Mouse (Mus musculus) thymus, postnatal 10 days (tissue): ENCODE measurements around the gene Ccdc142.

ENCODE experiments used
- DNase-seq, 2 experiments: peaks; one replicate each; pipeline ENCODE4 v3.0.0; 2021; ENCODE audit warnings: low spot score in 2 of 2

The Ccdc142 gene

GRCm38 (mm10) chr6:83140044-83140443, 38.6 kb downstream of the Ccdc142 start:
- no peak for DNase-seq

DNA sequence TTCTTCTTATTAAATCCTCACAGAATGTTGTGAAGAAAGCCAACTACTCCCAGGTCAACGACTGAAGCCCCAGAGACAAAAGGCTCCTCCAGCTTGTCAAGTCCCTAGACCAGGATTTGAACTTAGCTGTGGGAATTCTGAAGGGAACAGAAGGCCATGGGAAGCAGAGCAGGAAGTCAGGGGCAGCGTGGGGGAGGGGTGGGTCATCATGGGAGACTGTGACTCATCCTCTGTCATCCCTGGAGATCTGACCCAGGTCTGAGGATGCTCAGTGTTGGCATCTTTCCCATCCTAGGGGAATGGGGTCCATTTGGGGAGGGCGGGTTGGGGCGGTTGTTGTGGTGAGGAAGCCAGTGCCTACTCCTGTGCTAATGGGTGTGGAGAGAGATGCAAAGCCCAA, 40.2 kb downstream of the Ccdc142 start:
- no peak for DNase-seq

DNA sequence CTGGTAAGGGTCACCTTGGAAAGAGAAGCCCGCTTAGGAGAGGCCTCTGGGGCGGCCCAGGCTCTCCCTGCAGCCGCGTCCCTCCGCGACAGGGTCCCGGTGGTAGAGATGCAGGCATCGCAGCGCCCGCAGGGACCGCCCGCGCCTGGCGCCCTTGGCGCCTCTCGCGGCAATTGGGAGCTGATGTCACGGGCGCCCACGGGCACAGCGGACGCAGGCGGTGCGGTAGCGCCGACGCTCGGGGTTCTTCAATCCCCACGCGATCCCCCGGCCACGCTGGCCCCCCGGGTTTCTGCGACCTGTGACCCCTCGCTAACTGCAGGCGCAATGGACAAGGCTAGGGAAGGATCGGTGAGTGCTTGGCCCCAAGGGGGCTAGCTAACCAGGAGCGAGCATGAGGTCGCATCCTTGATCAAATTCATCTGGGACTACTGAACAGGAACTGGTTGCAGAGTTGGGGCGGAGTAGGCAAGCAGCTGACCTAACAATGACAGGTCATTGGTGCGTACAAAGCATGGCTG, 40.9 kb downstream of the Ccdc142 start:
- no peak for DNase-seq

DNA sequence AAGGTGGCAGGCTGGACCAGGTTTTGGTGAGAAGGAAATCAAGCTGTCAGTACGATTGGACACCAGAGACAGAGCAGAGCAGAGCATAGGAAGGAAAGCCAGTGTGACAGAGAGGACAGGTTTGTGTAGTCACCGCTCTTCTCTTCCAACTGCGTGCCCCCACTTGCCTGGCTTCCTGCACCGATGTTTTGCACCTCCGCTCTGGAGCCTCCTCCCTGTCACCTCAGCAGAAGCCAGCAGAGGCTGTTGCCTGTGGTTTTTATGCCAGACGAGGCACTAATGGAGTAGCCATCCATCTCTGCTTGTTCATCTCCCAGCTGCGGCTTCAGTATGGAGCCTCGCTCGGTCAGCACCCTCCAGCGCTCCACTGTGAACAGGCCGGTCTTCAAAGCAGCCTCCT, 41.5 kb downstream of the Ccdc142 start:
- DNase-seq, result no peak

DNA sequence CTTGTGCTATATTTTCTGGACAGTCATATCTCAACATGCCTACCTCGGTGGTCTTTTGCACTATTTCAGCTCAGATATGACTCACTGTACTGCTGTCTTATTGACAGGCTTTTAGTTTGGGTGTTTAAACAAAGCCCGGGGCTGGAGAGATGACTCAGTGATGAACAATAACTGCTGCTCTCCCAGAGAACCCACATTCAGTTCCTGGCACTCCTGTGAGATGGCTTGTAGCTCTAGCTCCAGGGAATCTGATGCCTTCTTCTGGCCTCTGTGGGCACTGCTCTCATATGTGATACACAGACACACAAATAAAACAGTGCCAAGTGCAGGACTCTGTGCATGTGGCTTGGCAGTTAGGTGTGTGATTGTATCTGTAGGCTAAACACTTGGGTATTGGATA, 43.8 kb downstream of the Ccdc142 start:
- DNase-seq, result no peak

DNA sequence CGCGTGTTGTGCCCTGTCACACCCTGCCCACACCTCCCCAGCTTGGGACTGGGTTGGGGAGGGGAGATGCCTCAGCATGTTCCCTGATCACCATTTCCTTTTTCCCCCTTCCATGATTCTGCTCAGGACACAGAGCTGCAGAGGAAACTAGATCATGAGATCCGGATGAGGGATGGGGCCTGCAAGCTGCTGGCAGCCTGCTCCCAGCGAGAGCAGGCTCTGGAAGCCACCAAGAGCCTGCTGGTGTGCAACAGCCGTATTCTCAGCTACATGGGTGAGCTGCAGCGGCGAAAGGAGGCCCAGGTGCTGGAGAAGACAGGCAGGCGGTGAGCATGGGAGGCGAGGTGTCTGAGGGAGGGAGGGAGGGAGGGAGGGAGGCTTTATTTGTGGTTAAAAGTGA, 44.4 kb downstream of the Ccdc142 start:
- no peak for DNase-seq

GRCm38 (mm10) chr6:83147280-83147679, 45.9 kb downstream of the Ccdc142 start:
- no peak for DNase-seq

DNA sequence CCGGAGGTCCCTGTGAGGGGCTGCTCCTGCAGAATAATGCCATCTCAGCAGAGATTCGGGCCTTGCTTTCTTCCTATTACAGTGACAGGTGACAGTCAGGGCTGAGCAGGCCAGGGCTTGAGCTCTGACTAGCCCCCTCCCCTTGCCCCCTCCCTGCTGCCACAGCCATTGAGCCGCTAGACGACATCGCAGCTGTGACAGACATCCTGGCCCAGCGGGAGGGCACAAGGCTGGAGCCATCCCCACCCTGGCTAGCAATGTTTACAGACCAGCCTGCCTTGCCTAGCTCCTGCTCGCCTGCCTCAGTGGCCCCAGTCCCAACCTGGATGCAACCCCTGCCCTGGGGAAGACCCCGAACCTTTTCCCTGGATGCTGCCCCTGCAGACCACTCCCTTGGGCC, 50.3 kb downstream of the Ccdc142 start:
- DNase-seq, result no peak

DNA sequence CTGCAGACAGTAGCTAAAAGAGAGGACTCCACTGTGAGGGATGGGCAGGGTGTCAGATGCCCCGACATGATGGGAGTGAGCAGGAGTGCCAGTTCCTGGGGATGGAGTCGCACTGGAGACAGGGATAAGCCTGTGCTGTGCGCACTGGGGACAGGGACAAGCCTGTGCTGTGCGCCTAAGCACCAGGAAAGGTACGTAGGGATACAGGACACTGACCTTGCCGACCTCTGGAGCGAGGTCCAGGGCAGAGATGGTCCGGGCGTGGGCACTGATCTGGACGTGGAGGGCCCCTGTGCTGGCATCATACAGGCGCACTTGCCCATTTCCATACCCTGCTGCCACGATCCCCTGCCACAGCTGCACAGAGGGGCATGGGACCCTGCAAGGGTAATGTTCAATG, 51.6 kb downstream of the Ccdc142 start:
- no peak for DNase-seq

GRCm38 (mm10) chr6:83153485-83153884, 52.1 kb downstream of the Ccdc142 start:
- no peak for DNase-seq

DNA sequence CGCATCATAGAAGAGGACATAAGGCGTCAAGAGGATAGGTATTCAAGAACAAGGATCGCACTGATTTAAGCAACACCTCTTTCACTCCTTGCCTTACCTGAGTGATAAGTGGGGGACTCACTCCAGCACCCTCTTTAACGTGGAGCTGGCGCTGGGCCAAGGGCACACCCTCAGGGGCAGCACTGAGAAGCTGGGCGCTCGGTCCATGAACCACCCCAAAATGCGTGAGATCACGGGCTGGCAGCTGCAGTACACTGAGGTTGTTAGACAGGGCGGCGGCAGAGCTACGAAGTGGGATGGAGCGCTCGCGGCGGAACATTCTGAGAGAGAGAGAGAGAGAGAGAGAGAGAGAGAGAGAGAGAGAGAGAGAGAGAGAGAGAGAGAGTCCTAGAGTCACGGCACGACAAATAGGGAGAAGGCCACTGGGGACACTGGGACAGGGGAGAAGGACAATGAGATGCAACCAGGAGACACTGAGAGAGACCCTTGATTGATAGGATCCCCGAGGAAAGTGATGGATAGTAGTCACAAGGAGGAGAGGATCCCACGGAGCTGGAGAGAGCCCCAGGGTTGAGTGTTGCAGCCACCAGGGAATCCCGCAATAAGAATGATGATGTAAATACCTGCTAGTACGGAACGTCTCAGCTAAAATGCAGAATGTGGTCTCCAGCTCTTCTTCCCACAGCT, 54.3 kb downstream of the Ccdc142 start:
- DNase-seq, result no peak

GRCm38 (mm10) chr6:83156259-83156684, 54.9 kb downstream of the Ccdc142 start, which contains the start of the genes Wdr54 and 1700003E16Rik:
Wdr54 (minus strand) TSS chr6:83156397.
1700003E16Rik (plus strand) TSS chr6:83156404.
- DNase-seq, result peak; percentile 18 to 36
